Comparison of ENCODE assay signal across 8 mouse cellular contexts in genomic region chr6:91839010-91839871, GRCm38 (mm10). TPM values are rescaled to one million over a fixed set of nuclear protein-coding genes. Genes with fewer than 3 reads are reported as not detected.
A peak's percentile ranks its signal among the peaks of the same experiment; 100 is the strongest.
DNase-seq lines count a peak whose midpoint lies in the region; ATAC-seq lines count a peak whose summit lies in the region.

No protein-coding gene starts in this region.

- H3K9me3 ChIP-seq in forebrain, embryonic 14.5 days (replicated peaks; ENCODE audit: control insufficient read depth, low read length): no peaks in the 10 kb centered on the region
- no peaks in the 10 kb centered on the region for H3K9me3 ChIP-seq in hindbrain, embryonic 11.5 days (ENCODE audit: control insufficient read depth, low read length)
- no peaks in the 10 kb centered on the region for H3K9me3 ChIP-seq in midbrain, embryonic 11.5 days (ENCODE audit: control insufficient read depth, low read length)

- H3K4me1 ChIP-seq in forebrain, embryonic 14.5 days (ENCODE audit: control insufficient read depth, insufficient read depth, low read length): peaks cover 11% of the 10 kb centered on the region
- H3K4me1 ChIP-seq in hindbrain, embryonic 11.5 days (replicated peaks; ENCODE audit: control insufficient read depth, insufficient read depth, low read length): 0 out of 2 replicates have a peak, but pooled peaks cover 3% of the 10 kb centered on the region
- H3K4me1 ChIP-seq in midbrain, embryonic 11.5 days (ENCODE audit: control insufficient read depth, insufficient read depth, low read length): peaks cover 16% of the 10 kb centered on the region

- H3K4me3 ChIP-seq in forebrain, embryonic 14.5 days (ENCODE audit: low read depth, low read length): peak overlapping the region; percentile 28
- H3K4me3 ChIP-seq in hindbrain, embryonic 11.5 days (ENCODE audit: low read depth, low read length): peak overlapping the region; percentile 17
- H3K4me3 ChIP-seq in midbrain, embryonic 11.5 days (ENCODE audit: low read depth, low read length): peak overlapping the region; percentile 22

- H3K36me3 ChIP-seq in forebrain, embryonic 14.5 days (ENCODE audit: control insufficient read depth, insufficient read depth, low read length): no peaks in the 10 kb centered on the region
- H3K36me3 ChIP-seq in hindbrain, embryonic 11.5 days (ENCODE audit: control insufficient read depth, insufficient read depth, low read length): no peaks in the 10 kb centered on the region
- no peaks in the 10 kb centered on the region for H3K36me3 ChIP-seq in midbrain, embryonic 11.5 days (ENCODE audit: control insufficient read depth, insufficient read depth, low read length)

- peak; percentile 69 for DNase-seq in ES-CJ7 (ENCODE audit: low read depth, low spot score)
- peak; percentile 75 for DNase-seq in adrenal gland, adult 2 months
- DNase-seq in forebrain, embryonic 14.5 days (ENCODE audit: low spot score): peak; percentile 91
- peak; percentile 82 for DNase-seq in hindbrain, embryonic 11.5 days (ENCODE audit: low spot score)
- peak; percentile 62 for DNase-seq in left cerebral cortex, adult 11 months (ENCODE audit: low spot score)
- DNase-seq in midbrain, embryonic 11.5 days (ENCODE audit: low spot score, missing footprints): peak; percentile 96
- DNase-seq in right cerebral cortex, postnatal 4 days: peak; percentile 92
- DNase-seq in cerebellum, adult 9-10 months: no peak

- peak overlapping the region; percentile 92 for H3K27ac ChIP-seq in forebrain, embryonic 14.5 days (ENCODE audit: low read depth, low read length)
- peak overlapping the region; percentile 75 for H3K27ac ChIP-seq in hindbrain, embryonic 11.5 days (ENCODE audit: low read depth, low read length)
- H3K27ac ChIP-seq in midbrain, embryonic 11.5 days (ENCODE audit: low read depth, low read length): peak overlapping the region; percentile 67

- peak overlapping the region; percentile 57 for H3K4me2 ChIP-seq in forebrain, embryonic 14.5 days (ENCODE audit: low read length)
- H3K4me2 ChIP-seq in hindbrain, embryonic 11.5 days (replicated peaks; ENCODE audit: low read depth, low read length): peak overlapping the region; percentile 43
- peak overlapping the region; percentile 49 for H3K4me2 ChIP-seq in midbrain, embryonic 11.5 days

- peak overlapping the region; percentile 59 for H3K9ac ChIP-seq in forebrain, embryonic 14.5 days (ENCODE audit: low read length)
- peak overlapping the region; percentile 31; the same call in 1 of the 2 replicates for H3K9ac ChIP-seq in hindbrain, embryonic 11.5 days (ENCODE audit: low read depth, low read length)
- H3K9ac ChIP-seq in midbrain, embryonic 11.5 days (ENCODE audit: low read length): peak overlapping the region; percentile 51

- 3% methylated on average over 23 of the region's 23 CpGs for WGBS in forebrain, embryonic 14.5 days
- WGBS in hindbrain, embryonic 11.5 days: 5% methylated on average over 23 of the region's 23 CpGs
- 6% methylated on average over 23 of the region's 23 CpGs for WGBS in midbrain, embryonic 11.5 days

- ATAC-seq in forebrain, embryonic 14.5 days: peak; percentile 89
- ATAC-seq in hindbrain, embryonic 11.5 days (ENCODE audit: low FRiP score): peak; percentile 84
- ATAC-seq in midbrain, embryonic 11.5 days (ENCODE audit: low FRiP score): peak; percentile 81

- peaks cover 23% of the 10 kb centered on the region for H3K27me3 ChIP-seq in forebrain, embryonic 14.5 days (replicated peaks; ENCODE audit: control insufficient read depth, insufficient read depth, low read length)
- H3K27me3 ChIP-seq in hindbrain, embryonic 11.5 days (ENCODE audit: control insufficient read depth, insufficient read depth, low read length): peaks cover 21% of the 10 kb centered on the region
- peaks cover 24% of the 10 kb centered on the region for H3K27me3 ChIP-seq in midbrain, embryonic 11.5 days (ENCODE audit: control insufficient read depth, insufficient read depth, low read length)

RNA-seq across cellular contexts. Expression of gene Grip2, which starts 12.2 kb away (rescaled TPM):
- 1 to 10 TPM; 1.3 to 3.5 TPM for total RNA-seq in adrenal gland, adult 2 months (2021)
- polyA plus RNA-seq in adrenal gland, adult 2 months (2012; rRNA removed): 3.3 TPM in 2 replicates
- 2.6 and 5.1 TPM in 2 replicates for polyA plus RNA-seq in forebrain, embryonic 14.5 days (2014; fragmentation: Nextera tagmentation; extraction: Ambion mirVana)
- 0.60 and 0.63 TPM in 2 replicates for polyA plus RNA-seq in hindbrain, embryonic 11.5 days (2014; fragmentation: Nextera tagmentation; extraction: Ambion mirVana)
- 0.46 and 0.76 TPM in 2 replicates for polyA plus RNA-seq in midbrain, embryonic 11.5 days (2014; fragmentation: Nextera tagmentation; extraction: Ambion mirVana)

RNA-seq across cellular contexts. Expression of gene Ccdc174, which starts 38.6 kb away (rescaled TPM):
- 10 to 100 TPM; 28.2 to 69.0 TPM for total RNA-seq in adrenal gland, adult 2 months (2021)
- polyA plus RNA-seq in adrenal gland, adult 2 months (2012; rRNA removed): 2.9 and 4.5 TPM in 2 replicates
- polyA plus RNA-seq in forebrain, embryonic 14.5 days (2014; fragmentation: Nextera tagmentation; extraction: Ambion mirVana): 38.9 and 43.8 TPM in 2 replicates
- polyA plus RNA-seq in hindbrain, embryonic 11.5 days (2014; fragmentation: Nextera tagmentation; extraction: Ambion mirVana): 49.2 and 61.5 TPM in 2 replicates
- polyA plus RNA-seq in midbrain, embryonic 11.5 days (2014; fragmentation: Nextera tagmentation; extraction: Ambion mirVana): 50.2 and 52.8 TPM in 2 replicates
